Mouse (Mus musculus) common myeloid progenitor, adult 5-6 weeks (primary cell): Measurements from ENCODE around the gene Trim34a. TPM values are rescaled to one million over a fixed set of nuclear protein-coding genes. Genes with fewer than 3 reads are reported as not detected.

Experiments used
- total RNA-seq: library from RNA; stranded (forward); fragments of 200-1000, 187-1606 nt; gene quantifications from 2 replicates; pipeline ENCODE4 v1.2.3, GENCODE M21; 2017

Trim34a gene
- total RNA-seq, 1 experiment from 2014 or later = 23.9 TPM

Other genes with a start within 250 kb of the Trim34a start
- not detected in 2 replicates for gene Olfr638, start 245.7 kb upstream of the Trim34a start, total RNA-seq
- not detected in 2 replicates for gene Olfr639, start 227.2 kb upstream of the Trim34a start, total RNA-seq
- not detected in 2 replicates for gene Olfr640, start 218.9 kb upstream of the Trim34a start, total RNA-seq
- gene Olfr641, start 209.0 kb upstream of the Trim34a start, total RNA-seq = not detected in 2 replicates
- not detected in 2 replicates for gene Olfr642, start 191.8 kb upstream of the Trim34a start, total RNA-seq
- not detected in 2 replicates for gene 4930516K23Rik, start 183.0 kb upstream of the Trim34a start, total RNA-seq
- gene Olfr644, start 172.6 kb upstream of the Trim34a start, total RNA-seq = not detected in 2 replicates
- not detected in 2 replicates for gene Olfr645, start 159.0 kb upstream of the Trim34a start, total RNA-seq
- not detected in 2 replicates for gene Olfr646, start 139.6 kb upstream of the Trim34a start, total RNA-seq
- gene Ubqln5, start 114.6 kb upstream of the Trim34a start, total RNA-seq = not detected in 2 replicates
- gene Olfr643, start 107.1 kb upstream of the Trim34a start, total RNA-seq = not detected in 2 replicates
- gene Ubqln3, start 101.2 kb upstream of the Trim34a start, total RNA-seq = not detected in 2 replicates
- gene Ubqlnl, start 93.9 kb upstream of the Trim34a start, total RNA-seq = 0.05 TPM in 1 of 2 replicates, not detected in the other
- gene Olfm5, start 79.6 kb upstream of the Trim34a start, total RNA-seq = not detected in 2 replicates
- gene Olfr648, start 61.1 kb upstream of the Trim34a start, total RNA-seq = not detected in 2 replicates
- gene Olfr649, start 48.5 kb upstream of the Trim34a start, total RNA-seq = not detected in 2 replicates
- 3.0 and 3.2 TPM in 2 replicates for gene Trim6, start 25.7 kb upstream of the Trim34a start, total RNA-seq
- 6.3 and 8.4 TPM in 2 replicates for gene Trim5, start 43.6 kb downstream of the Trim34a start, total RNA-seq
- gene Trim12a, start 71.0 kb downstream of the Trim34a start, total RNA-seq = 62.4 and 67.9 TPM in 2 replicates
- gene Trim34b, start 85.0 kb downstream of the Trim34a start, total RNA-seq = 0.58 and 3.4 TPM in 2 replicates
- 25.4 and 31.8 TPM in 2 replicates for gene Trim12c, start 108.9 kb downstream of the Trim34a start, total RNA-seq
- 0.53 and 1.6 TPM in 2 replicates for gene Trim30b, start 125.4 kb downstream of the Trim34a start, total RNA-seq
- gene Trim30c, start 156.4 kb downstream of the Trim34a start, total RNA-seq = 0.27 and 1.5 TPM in 2 replicates
- gene Trim30a, start 220.7 kb downstream of the Trim34a start, total RNA-seq = 35.5 and 36.2 TPM in 2 replicates